Mouse (Mus musculus) kidney, embryonic 16.5 days (tissue): ENCODE measurements at regions not wholly inside any gene's neighbourhood (a gene's known extent, or its start where the extent isn't known, plus 50 kb on each side); places are given as distances from the start of the nearest gene placed in this dataset.

ENCODE experiments used
- ATAC-seq: fragments of 200-750 bp; cut with Nextera tagmentation; 2 replicates; pipeline ENCODE4 v1.8.0; 2017; ENCODE audit warnings: moderate TSS enrichment; ENCODE audit not compliant: low FRiP score, low TSS enrichment
- H3K27ac ChIP-seq: fragments of 300-500 bp; sonication (generic); 2 replicates; pipeline ENCODE4 v1.5.1; 2014; ENCODE audit warnings: low read length
- H3K27me3 ChIP-seq: fragments of 300-500 bp; sonication (generic); 2 replicates; pipeline ENCODE4 v1.6.1; 2014; ENCODE audit warnings: low read length, control low read depth, mixed read lengths; ENCODE audit not compliant: insufficient read depth
- H3K36me3 ChIP-seq: fragments of 300-500 bp; sonication (generic); 2 replicates; pipeline ENCODE4 v1.6.1; 2014; ENCODE audit warnings: low read length, control low read depth, mixed read lengths; ENCODE audit not compliant: insufficient read depth
- H3K4me1 ChIP-seq: fragments of 300-500 bp; sonication (generic); 2 replicates; pipeline ENCODE4 v1.6.1; 2014; ENCODE audit warnings: low read length, control low read depth, mixed read lengths; ENCODE audit not compliant: insufficient read depth
- H3K4me2 ChIP-seq: fragments of 300-500 bp; sonication (generic); replicated peaks from 2 replicates; pipeline ENCODE4 v1.6.1; 2014; ENCODE audit warnings: low read depth, low read length
- H3K4me3 ChIP-seq: fragments of 300-500 bp; sonication (generic); 2 replicates; pipeline ENCODE4 v1.5.1; 2014; ENCODE audit warnings: mild to moderate bottlenecking, low read length
- H3K9ac ChIP-seq: fragments of 300-500 bp; sonication (generic); replicated peaks from 2 replicates; pipeline ENCODE4 v1.6.1; 2014; ENCODE audit warnings: low read length
- H3K9me3 ChIP-seq: fragments of 300-500 bp; sonication (generic); 2 replicates; pipeline ENCODE4 v1.6.1; 2016; ENCODE audit warnings: low read length, control low read depth
- WGBS: fragments of 180-500 bp; shearing (Covaris S2); extraction: QIAGEN DNeasy Blood & Tissue Kit; methylation state at CpG from one replicate; pipeline ENCODE4 v1.1.7; 2014; 5-methylcytosine and 5-hydroxymethylcytosine counted together

- Histone ChIP-seq H3K27me3 (no peaks in the 10 kb centered on the region), H3K4me3 (no peak overlapping the region), H3K4me2 (no peak overlapping the region), H3K27ac (no peak overlapping the region; the same call in 1 of the 2 replicates), H3K36me3 (no peaks in the 10 kb centered on the region), H3K4me1 (no peaks in the 10 kb centered on the region), H3K9ac (no peak overlapping the region), H3K9me3 (no peaks in the 10 kb centered on the region)
- WGBS, result 68% methylated on average over 8 of the region's 8 CpGs
- no peak for ATAC-seq
Measured at GRCm38 (mm10) chr17:14541035-14541434, 153.0 kb downstream of the Thbs2 start.

DNA sequence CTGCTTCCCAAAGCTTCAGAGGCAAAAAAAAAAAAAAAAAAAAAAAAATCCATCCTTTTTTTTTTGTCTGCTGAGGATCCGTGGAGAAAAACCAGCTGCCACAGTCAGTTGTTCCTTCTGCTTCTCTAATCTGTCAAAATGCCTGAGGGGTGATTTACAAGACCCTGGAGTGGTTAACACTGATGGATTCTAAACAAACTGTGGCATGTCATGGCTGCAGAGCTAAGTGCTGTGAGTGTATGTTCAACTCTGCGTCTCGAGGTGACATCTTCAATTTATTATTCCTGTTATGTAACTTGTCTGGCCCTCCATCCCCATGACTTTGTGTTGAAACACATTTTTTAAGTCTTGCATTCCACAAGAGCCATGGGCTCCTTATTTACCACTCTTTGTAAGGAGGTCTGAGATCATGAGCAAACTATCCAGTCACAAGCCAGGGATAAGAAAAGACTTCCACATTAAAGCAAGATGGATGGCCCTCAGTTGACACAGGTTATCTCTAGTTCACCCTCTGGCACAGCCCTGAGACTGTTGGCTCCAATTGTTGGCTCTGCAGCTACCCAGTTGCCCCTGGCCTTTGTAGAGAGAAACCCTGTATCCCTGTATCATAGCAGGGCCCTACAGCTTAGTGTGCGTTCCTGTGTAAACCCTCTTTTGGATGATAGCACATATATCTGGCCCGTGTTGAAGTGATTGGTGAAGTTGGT, 153.6 kb downstream of the Thbs2 start:
- H3K4me3 ChIP-seq, result no peak overlapping the region
- no peak overlapping the region for H3K9ac ChIP-seq
- no peaks in the 10 kb centered on the region for H3K27me3 ChIP-seq
- 37% methylated on average over 5 of the region's 5 CpGs for WGBS
- ATAC-seq, result peak; percentile 94
- H3K4me1 ChIP-seq, result no peaks in the 10 kb centered on the region
- H3K36me3 ChIP-seq, result no peaks in the 10 kb centered on the region
- no peak overlapping the region for H3K4me2 ChIP-seq
- no peaks in the 10 kb centered on the region for H3K9me3 ChIP-seq
- H3K27ac ChIP-seq, result peak overlapping the region; percentile 36; the same call in 1 of the 2 replicates

GRCm38 (mm10) chr17:14539651-14540050, 154.4 kb downstream of the Thbs2 start:
- no peak overlapping the region for H3K4me2 ChIP-seq
- ATAC-seq, result 0 out of 2 replicates have a peak, but pooled peaks have one; percentile 14
- no peaks in the 10 kb centered on the region for H3K9me3 ChIP-seq
- peak overlapping the region; percentile 47; the same call in 1 of the 2 replicates for H3K27ac ChIP-seq
- no peaks in the 10 kb centered on the region for H3K4me1 ChIP-seq
- WGBS, result 58% methylated on average over 3 of the region's 3 CpGs
- H3K4me3 ChIP-seq, result no peak overlapping the region
- H3K36me3 ChIP-seq, result no peaks in the 10 kb centered on the region
- H3K9ac ChIP-seq, result no peak overlapping the region
- H3K27me3 ChIP-seq, result no peaks in the 10 kb centered on the region

- 73% methylated on average over 3 of the region's 3 CpGs for WGBS
- no peaks in the 10 kb centered on the region for H3K4me1 ChIP-seq
- ATAC-seq, result no peak
- no peak overlapping the region for H3K4me3 ChIP-seq
- no peaks in the 10 kb centered on the region for H3K36me3 ChIP-seq
- no peaks in the 10 kb centered on the region for H3K27me3 ChIP-seq
- no peak overlapping the region for H3K9ac ChIP-seq
- H3K9me3 ChIP-seq, result no peaks in the 10 kb centered on the region
- no peak overlapping the region for H3K4me2 ChIP-seq
- no peak overlapping the region for H3K27ac ChIP-seq
Measured at GRCm38 (mm10) chr17:14539191-14539590, 154.8 kb downstream of the Thbs2 start.

- no peak overlapping the region for H3K27ac ChIP-seq
- H3K9me3 ChIP-seq, result no peaks in the 10 kb centered on the region
- H3K4me3 ChIP-seq, result no peak overlapping the region
- H3K9ac ChIP-seq, result no peak overlapping the region
- WGBS, result 86% methylated on average over 3 of the region's 3 CpGs
- no peaks in the 10 kb centered on the region for H3K36me3 ChIP-seq
- no peak overlapping the region for H3K4me2 ChIP-seq
- no peaks in the 10 kb centered on the region for H3K4me1 ChIP-seq
- H3K27me3 ChIP-seq, result no peaks in the 10 kb centered on the region
- ATAC-seq, result no peak
Measured at GRCm38 (mm10) chr17:14538527-14538926, 155.5 kb downstream of the Thbs2 start.

DNA sequence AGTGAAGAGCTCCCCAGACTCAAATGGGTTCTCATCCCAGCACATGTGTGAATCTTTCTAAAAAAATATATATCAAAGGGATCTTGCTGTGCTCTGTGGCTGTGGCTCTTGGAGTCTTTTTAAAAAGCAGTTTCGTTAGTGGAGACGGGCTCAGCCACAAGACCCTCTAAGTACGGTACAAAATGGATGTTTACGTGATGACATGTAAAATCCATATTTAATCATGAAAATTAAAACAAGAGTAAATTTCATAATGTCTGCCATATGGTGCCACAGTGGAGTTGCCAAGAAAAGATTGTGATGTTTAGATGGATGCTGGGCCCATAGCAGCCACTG, 161.1 kb downstream of the Thbs2 start:
- H3K4me1 ChIP-seq, result no peaks in the 10 kb centered on the region
- no peaks in the 10 kb centered on the region for H3K27me3 ChIP-seq
- no peak overlapping the region for H3K4me3 ChIP-seq
- WGBS, result 95% methylated on average over 4 of the region's 4 CpGs
- H3K9me3 ChIP-seq, result no peaks in the 10 kb centered on the region
- H3K4me2 ChIP-seq, result no peak overlapping the region
- H3K9ac ChIP-seq, result no peak overlapping the region
- ATAC-seq, result no peak
- H3K27ac ChIP-seq, result no peak overlapping the region
- no peaks in the 10 kb centered on the region for H3K36me3 ChIP-seq

- Histone ChIP-seq H3K36me3 (no peaks in the 10 kb centered on the region), H3K9me3 (no peaks in the 10 kb centered on the region), H3K27me3 (no peaks in the 10 kb centered on the region), H3K4me2 (no peak overlapping the region), H3K27ac (no peak overlapping the region), H3K4me3 (no peak overlapping the region), H3K9ac (no peak overlapping the region), H3K4me1 (no peaks in the 10 kb centered on the region)
- no peak for ATAC-seq
- WGBS, result 75% methylated on average over 8 of the region's 8 CpGs
Measured at GRCm38 (mm10) chr17:14532298-14532978, 161.6 kb downstream of the Thbs2 start.

DNA sequence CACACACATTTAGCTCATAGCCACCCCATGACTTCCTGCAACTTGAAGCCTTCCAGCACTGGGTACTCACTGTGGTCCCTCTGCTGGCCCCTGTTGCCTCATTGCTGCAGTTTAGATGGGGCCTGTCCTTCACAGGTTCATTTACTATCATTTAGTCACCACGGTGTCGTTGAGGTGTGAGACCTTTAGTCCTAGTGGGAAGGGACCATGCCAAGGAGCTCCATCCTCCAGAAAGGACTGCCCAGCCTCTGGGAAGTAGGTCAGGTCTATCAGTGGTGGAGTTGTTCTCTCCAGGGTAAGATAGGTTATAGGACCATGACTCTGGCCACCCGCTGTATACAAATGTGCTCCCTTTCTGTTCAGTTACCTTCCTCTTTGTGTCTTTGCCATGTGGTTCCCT, 162.2 kb downstream of the Thbs2 start:
- Histone ChIP-seq H3K27me3 (no peaks in the 10 kb centered on the region), H3K9me3 (no peaks in the 10 kb centered on the region), H3K4me2 (no peak overlapping the region), H3K27ac (no peak overlapping the region), H3K9ac (no peak overlapping the region), H3K4me1 (no peaks in the 10 kb centered on the region), H3K4me3 (no peak overlapping the region), H3K36me3 (no peaks in the 10 kb centered on the region)
- no peak for ATAC-seq
- 74% methylated on average over 3 of the region's 3 CpGs for WGBS

- no peaks in the 10 kb centered on the region for H3K36me3 ChIP-seq
- H3K4me2 ChIP-seq, result no peak overlapping the region
- H3K27me3 ChIP-seq, result 0 out of 2 replicates have a peak, but pooled peaks cover 6% of the 10 kb centered on the region
- WGBS, result 86% methylated on average over 2 of the region's 2 CpGs
- no peak overlapping the region for H3K27ac ChIP-seq
- no peaks in the 10 kb centered on the region for H3K4me1 ChIP-seq
- H3K9ac ChIP-seq, result no peak overlapping the region
- H3K4me3 ChIP-seq, result no peak overlapping the region
- H3K9me3 ChIP-seq, result no peaks in the 10 kb centered on the region
- ATAC-seq, result no peak
Measured at GRCm38 (mm10) chr17:14527691-14528090, 166.3 kb downstream of the Thbs2 start.

DNA sequence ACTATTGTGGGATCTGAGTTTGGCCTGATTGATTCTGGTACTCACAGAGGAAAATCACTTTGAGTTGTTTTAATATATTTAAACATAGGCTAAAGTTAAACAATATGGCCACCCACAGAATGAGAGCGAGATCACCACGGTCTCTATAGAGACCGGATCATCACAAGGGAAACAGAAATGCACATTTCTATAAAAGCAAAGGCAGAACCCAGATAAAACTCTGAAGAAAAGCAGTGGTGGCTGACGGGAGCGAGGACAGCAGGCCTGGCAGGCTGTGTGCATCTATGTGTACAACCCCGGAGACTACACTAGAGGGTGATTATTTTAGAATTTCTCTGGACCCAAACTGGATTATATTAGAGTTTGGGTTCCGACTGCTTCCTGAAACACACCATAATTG, 168.8 kb downstream of the Thbs2 start:
- Histone ChIP-seq H3K27me3 (peaks cover 17% of the 10 kb centered on the region), H3K9ac (no peak overlapping the region), H3K27ac (no peak overlapping the region), H3K36me3 (no peaks in the 10 kb centered on the region), H3K9me3 (no peaks in the 10 kb centered on the region), H3K4me3 (no peak overlapping the region), H3K4me1 (no peaks in the 10 kb centered on the region), H3K4me2 (no peak overlapping the region)
- WGBS, result 90% methylated on average over 7 of the region's 7 CpGs
- ATAC-seq, result no peak
